Mouse (Mus musculus) heart, postnatal 0 days (tissue): ENCODE measurements around the gene Cadps. TPM values are rescaled to one million over a fixed set of nuclear protein-coding genes. Genes with fewer than 3 reads are reported as not detected.
"Not testable (repeated sequence)": the region's sequence is repeated elsewhere in the genome, so short reads cannot be mapped to it uniquely, and the experiment has no call there.

Experiments used
- ATAC-seq: fragments of 200-750 bp; cut with Nextera tagmentation; 2 replicates; pipeline ENCODE4 v1.8.0; 2017; ENCODE audit warnings: low read depth, moderate number of reproducible peaks, moderate library complexity; ENCODE audit not compliant: insufficient read depth
- DNase-seq: peaks from one replicate; pipeline ENCODE4 v3.0.0-alpha.2; 2016; ENCODE audit warnings: low spot score
- H3K27ac ChIP-seq: fragments of 300-500 bp; sonication (generic); 2 replicates; pipeline ENCODE4 v1.5.1; 2014; ENCODE audit warnings: low read depth, mild to moderate bottlenecking
- H3K27me3 ChIP-seq: fragments of 300-500 bp; sonication (generic); 2 replicates; pipeline ENCODE4 v1.6.1; 2014; ENCODE audit warnings: low read length, mixed read lengths; ENCODE audit not compliant: control insufficient read depth, insufficient read depth
- H3K36me3 ChIP-seq: fragments of 300-500 bp; sonication (generic); replicated peaks from 2 replicates; pipeline ENCODE4 v1.6.1; 2014; ENCODE audit warnings: low read length, mixed read lengths; ENCODE audit not compliant: control insufficient read depth, insufficient read depth
- H3K4me1 ChIP-seq: fragments of 300-500 bp; sonication (generic); 2 replicates; pipeline ENCODE4 v1.6.1; 2014; ENCODE audit warnings: antibody characterized with exemption; ENCODE audit not compliant: control insufficient read depth, insufficient read depth
- H3K4me2 ChIP-seq: fragments of 300-500 bp; sonication (generic); 2 replicates; pipeline ENCODE4 v1.6.1; 2014; ENCODE audit warnings: low read depth, mild to moderate bottlenecking, low read length, moderate library complexity
- H3K4me3 ChIP-seq: fragments of 300-500 bp; sonication (generic); 2 replicates; pipeline ENCODE4 v1.5.1; 2014; ENCODE audit warnings: low read depth, low read length
- H3K9ac ChIP-seq: fragments of 300-500 bp; sonication (generic); replicated peaks from 2 replicates; pipeline ENCODE4 v1.6.1; 2014; ENCODE audit warnings: low read depth, low read length, mixed read lengths
- H3K9me3 ChIP-seq: fragments of 300-500 bp; sonication (generic); replicated peaks from 2 replicates; pipeline ENCODE4 v1.6.1; 2016; ENCODE audit warnings: low read length; ENCODE audit not compliant: control insufficient read depth
- CTCF ChIP-seq: IDR thresholded peaks from 2 replicates; pipeline ENCODE4 v1.5.1; 2016; ENCODE audit warnings: antibody characterized with exemption, control low read depth, low read depth
- EP300 ChIP-seq: IDR thresholded peaks from 2 replicates; pipeline ENCODE4 v1.6.1; 2016; ENCODE audit warnings: antibody characterized with exemption, low read depth
- WGBS: fragments of 180-500 bp; shearing (Covaris S2); extraction: QIAGEN DNeasy Blood & Tissue Kit; methylation state at CpG from one replicate; pipeline ENCODE4 v1.1.7; 2014; 5-methylcytosine and 5-hydroxymethylcytosine counted together
- polyA plus RNA-seq: library from polyadenylated mRNA; unstranded; fragments of >200 nt; fragmentation: Nextera tagmentation; extraction: Ambion mirVana; gene quantifications from 2 replicates; pipeline ENCODE4 v1.2.1, GENCODE M21; 2015
- total RNA-seq: library from RNA; depleted of rRNA; stranded (reverse); fragments of >200 nt; gene quantifications from 2 replicates; pipeline ENCODE4 v1.2.3, GENCODE M21; 2014; ENCODE audit warnings: low replicate concordance

Gene Cadps
- total and polyA plus RNA-seq, 2 experiments from 2014 or later = 0.03 to 5.2 TPM

- ATAC-seq (no peak), DNase-seq (no peak)
- Histone ChIP-seq H3K27ac (no peak overlapping the region), H3K9me3 (no peaks in the 10 kb centered on the region), H3K36me3 (no peaks in the 10 kb centered on the region), H3K4me3 (no peak overlapping the region), H3K4me2 (no peak overlapping the region), H3K4me1 (no peaks in the 10 kb centered on the region), H3K27me3 (no peaks in the 10 kb centered on the region), H3K9ac (no peak overlapping the region)
- WGBS = 80% methylated on average over 5 of the region's 5 CpGs
- TF ChIP-seq CTCF (no peak), EP300 (no peak)
Observed at GRCm38 (mm10) chr14:12581657-12582056, 241.2 kb downstream of the Cadps start.

- Histone ChIP-seq H3K9me3 (no peaks in the 10 kb centered on the region), H3K4me2 (no peak overlapping the region), H3K27me3 (no peaks in the 10 kb centered on the region), H3K4me3 (no peak overlapping the region), H3K27ac (no peak overlapping the region), H3K9ac (no peak overlapping the region), H3K4me1 (no peaks in the 10 kb centered on the region), H3K36me3 (no peaks in the 10 kb centered on the region)
- ATAC-seq (no peak), DNase-seq (no peak)
- TF ChIP-seq EP300 (no peak), CTCF (no peak)
- 49% methylated on average over 7 of the region's 7 CpGs for WGBS
Observed at GRCm38 (mm10) chr14:12580786-12581185, 242.1 kb downstream of the Cadps start.

- H3K27me3 ChIP-seq = no peaks in the 10 kb centered on the region
- 85% methylated on average over 1 of the region's 1 CpGs for WGBS
- ATAC-seq = no peak
- TF ChIP-seq CTCF (no peak), EP300 (no peak)
- no peak for DNase-seq
- no peak overlapping the region for H3K4me3 ChIP-seq
- H3K4me2 ChIP-seq = no peak overlapping the region
- no peak overlapping the region for H3K9ac ChIP-seq
- no peaks in the 10 kb centered on the region for H3K4me1 ChIP-seq
- no peak overlapping the region for H3K27ac ChIP-seq
- H3K9me3 ChIP-seq = no peaks in the 10 kb centered on the region
- H3K36me3 ChIP-seq = no peaks in the 10 kb centered on the region
Observed at GRCm38 (mm10) chr14:12578156-12578555, 244.7 kb downstream of the Cadps start.

- Histone ChIP-seq H3K4me1 (no peaks in the 10 kb centered on the region), H3K9ac (no peak overlapping the region), H3K36me3 (no peaks in the 10 kb centered on the region), H3K27me3 (no peaks in the 10 kb centered on the region), H3K27ac (no peak overlapping the region), H3K9me3 (no peaks in the 10 kb centered on the region), H3K4me2 (no peak overlapping the region), H3K4me3 (no peak overlapping the region)
- TF ChIP-seq CTCF (no peak), EP300 (no peak)
- ATAC-seq (no peak), DNase-seq (no peak)
- WGBS = 62% methylated on average over 2 of the region's 2 CpGs
Observed at GRCm38 (mm10) chr14:12577475-12578140, 245.3 kb downstream of the Cadps start.

- DNase-seq = peak; percentile 57
- Histone ChIP-seq H3K9ac (no peak overlapping the region), H3K4me3 (no peak overlapping the region), H3K4me2 (no peak overlapping the region), H3K27ac (no peak overlapping the region), H3K9me3 (no peaks in the 10 kb centered on the region), H3K36me3 (no peaks in the 10 kb centered on the region), H3K4me1 (no peaks in the 10 kb centered on the region), H3K27me3 (no peaks in the 10 kb centered on the region)
- WGBS = 19% methylated on average over 3 of the region's 3 CpGs
- no peak for TF ChIP-seq EP300
- TF ChIP-seq CTCF = peak; percentile 81
- ATAC-seq = no peak
Observed at GRCm38 (mm10) chr14:12575105-12575504, 247.8 kb downstream of the Cadps start.

GRCm38 (mm10) chr14:12574336-12574735 lies 248.5 kb downstream of the Cadps start:
- no peaks in the 10 kb centered on the region for H3K4me1 ChIP-seq
- no peak overlapping the region for H3K4me3 ChIP-seq
- WGBS = 31% methylated on average over 4 of the region's 4 CpGs
- no peak for TF ChIP-seq EP300
- TF ChIP-seq CTCF = no peak
- ATAC-seq (no peak), DNase-seq (no peak)
- no peak overlapping the region for H3K9ac ChIP-seq
- no peaks in the 10 kb centered on the region for H3K9me3 ChIP-seq
- no peaks in the 10 kb centered on the region for H3K36me3 ChIP-seq
- no peak overlapping the region for H3K4me2 ChIP-seq
- no peaks in the 10 kb centered on the region for H3K27me3 ChIP-seq
- 0 out of 2 replicates have a peak overlapping the region, but pooled peaks have one; percentile 6 for H3K27ac ChIP-seq

- not testable (repeated sequence) for H3K9ac ChIP-seq, DNase-seq, H3K27me3 ChIP-seq, H3K4me1 ChIP-seq, H3K36me3 ChIP-seq, H3K4me2 ChIP-seq, H3K27ac ChIP-seq, H3K4me3 ChIP-seq, ATAC-seq, H3K9me3 ChIP-seq
Observed at GRCm38 (mm10) chr14:12561730-12562129, 261.1 kb downstream of the Cadps start.
